Mouse (Mus musculus) 3134 (cell line): ENCODE data around the gene 4932438H23Rik.

Experiments
- DNase-seq: peaks from one replicate; pipeline ENCODE4 v3.0.0-alpha.2; 2011; ENCODE audit warnings: low spot score; ENCODE audit not compliant: insufficient read length; ENCODE audit errors: extremely low read depth

4932438H23Rik gene

GRCm38 (mm10) chr16:91061531-91062318, 33.2 kb downstream of the 4932438H23Rik start:
- DNase-seq = no peak

GRCm38 (mm10) chr16:91057741-91058140, 37.2 kb downstream of the 4932438H23Rik start:
- no peak for DNase-seq

GRCm38 (mm10) chr16:91057261-91057660, 37.7 kb downstream of the 4932438H23Rik start:
- DNase-seq = no peak

- DNase-seq = no peak
These were observed 38.7 kb downstream of the 4932438H23Rik start for GRCm38 (mm10) chr16:91056043-91056821.

- no peak for DNase-seq
These were observed 39.8 kb downstream of the 4932438H23Rik start for GRCm38 (mm10) chr16:91055150-91055549.

- no peak for DNase-seq
These were observed 41.3 kb downstream of the 4932438H23Rik start for GRCm38 (mm10) chr16:91053599-91053998.

GRCm38 (mm10) chr16:91045511-91045910, 49.4 kb downstream of the 4932438H23Rik start:
- peak; percentile 18 for DNase-seq

- DNase-seq = peak; percentile 93
These were observed 50.4 kb downstream of the 4932438H23Rik start, which contains the start of gene Paxbp1 for GRCm38 (mm10) chr16:91044270-91045182. Gene Paxbp1 (minus strand): TSS chr16:91044543.

GRCm38 (mm10) chr16:91043461-91044248, 51.3 kb downstream of the 4932438H23Rik start:
- DNase-seq = peak; percentile 72

GRCm38 (mm10) chr16:91042640-91043039, 52.3 kb downstream of the 4932438H23Rik start:
- no peak for DNase-seq

GRCm38 (mm10) chr16:91035866-91036265, 59.1 kb downstream of the 4932438H23Rik start:
- DNase-seq = no peak

GRCm38 (mm10) chr16:91030751-91031150, 64.2 kb downstream of the 4932438H23Rik start:
- DNase-seq = no peak

- DNase-seq = no peak
These were observed 65.0 kb downstream of the 4932438H23Rik start for GRCm38 (mm10) chr16:91029901-91030300.

GRCm38 (mm10) chr16:91029161-91029743, 65.7 kb downstream of the 4932438H23Rik start:
- no peak for DNase-seq

- no peak for DNase-seq
These were observed 68.6 kb downstream of the 4932438H23Rik start for GRCm38 (mm10) chr16:91026290-91026689.

- no peak for DNase-seq
These were observed 71.5 kb downstream of the 4932438H23Rik start for GRCm38 (mm10) chr16:91023384-91023783.

- no peak for DNase-seq
These were observed 74.0 kb downstream of the 4932438H23Rik start for GRCm38 (mm10) chr16:91020842-91021483.

GRCm38 (mm10) chr16:91019476-91019875, 75.4 kb downstream of the 4932438H23Rik start:
- no peak for DNase-seq

GRCm38 (mm10) chr16:91015761-91016160, 79.2 kb downstream of the 4932438H23Rik start:
- DNase-seq = no peak
